Mouse (Mus musculus): ENCODE results near the gene Tmbim6.

GRCm38 (mm10) chr15:99355660-99356059, 37.0 kb upstream of the Tmbim6 start:
- TF ChIP-seq CTCF (IDR thresholded peaks at IDR 0.05; ENCODE audit: low read depth, low read length) (no peak), POLR2AphosphoS5 (IDR thresholded peaks at IDR 0.05; ENCODE audit: insufficient replicate concordance, low read depth, low read length) (no peak), TAL1 (conservative IDR thresholded peaks at IDR 0.05; ENCODE audit: low read depth, low read length) (no peak), GATA1 (IDR thresholded peaks at IDR 0.05; ENCODE audit: borderline replicate concordance, low read length) (no peak)
